Mouse (Mus musculus): ENCODE measurements around the gene Ttll6.

Ttll6 gene

DNA sequence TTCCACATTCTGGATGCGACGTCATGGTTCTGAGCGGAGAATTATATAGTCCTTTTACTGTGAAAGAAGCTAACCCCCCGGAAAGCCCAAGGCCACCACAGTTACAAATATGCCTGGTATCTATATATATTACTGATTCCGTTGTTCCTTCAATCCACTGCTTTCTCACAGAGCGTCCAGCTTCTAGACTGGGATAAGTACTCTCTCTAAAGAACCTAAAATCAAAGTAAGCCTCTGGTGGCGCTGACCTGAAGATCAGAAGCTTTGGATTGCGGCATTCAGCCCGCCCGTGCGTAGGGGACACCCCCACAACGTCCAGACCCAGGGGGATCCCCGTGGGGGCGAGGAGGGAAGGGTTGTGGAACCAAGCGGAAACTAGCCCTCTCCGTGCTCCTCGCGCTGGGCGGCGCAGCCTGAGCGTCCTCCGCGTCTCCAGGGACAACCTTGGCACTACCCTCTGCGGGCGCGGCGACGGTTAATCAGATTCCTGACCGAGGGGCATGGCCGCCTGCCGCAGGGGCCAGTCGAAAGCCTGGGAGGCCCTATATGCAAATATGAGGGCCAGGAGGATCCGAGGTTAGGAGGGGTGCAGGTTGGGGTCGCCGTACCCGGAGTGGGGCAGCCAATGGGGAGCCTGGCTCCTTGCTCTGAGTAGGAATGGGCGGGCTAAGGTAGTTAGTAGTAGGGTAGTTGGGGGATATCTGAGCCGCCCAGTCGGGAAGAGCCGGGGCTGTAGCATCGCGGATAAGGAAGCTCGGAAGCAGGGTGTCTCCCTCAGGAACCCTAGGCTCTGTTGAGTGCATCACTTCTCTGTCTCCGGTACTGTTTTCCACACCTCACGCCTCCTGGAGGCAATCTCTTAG lies 9.3 kb upstream of the Ttll6 start:
- no peaks in the 10 kb centered on the region; the same call in 1 of the 2 replicates for H3K27me3 ChIP-seq (ENCODE audit: control insufficient read depth, insufficient read depth, low read length, poor library complexity, severe bottlenecking)
- no peaks in the 10 kb centered on the region for H3K36me3 ChIP-seq (ENCODE audit: control insufficient read depth, insufficient read depth, low read length, poor library complexity, severe bottlenecking)
- peak; percentile 39 for DNase-seq (ENCODE audit: low read depth, low spot score)

DNA sequence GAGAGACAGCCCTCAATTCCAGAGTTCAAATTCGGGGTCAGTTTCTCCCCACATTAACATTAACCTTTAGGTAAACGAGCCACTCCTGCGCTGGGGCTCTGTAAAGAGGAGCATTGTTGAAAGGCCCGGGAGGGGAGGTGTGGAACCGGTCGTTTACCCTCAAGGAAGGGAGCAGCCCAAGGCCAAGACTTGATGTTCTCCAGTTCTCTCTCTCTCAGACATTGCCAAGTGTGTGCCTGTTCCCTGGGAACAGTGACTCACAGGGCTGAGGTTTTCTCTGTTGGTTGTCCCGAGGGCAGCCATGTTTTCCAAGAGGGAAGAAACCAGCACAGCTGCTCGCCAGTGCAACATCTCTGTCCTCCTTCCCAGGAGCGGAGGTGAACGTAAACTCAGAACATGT lies 3.0 kb upstream of the Ttll6 start:
- no peak for DNase-seq (ENCODE audit: low read depth, low spot score)
- H3K36me3 ChIP-seq (ENCODE audit: control insufficient read depth, insufficient read depth, low read length, poor library complexity, severe bottlenecking): no peaks in the 10 kb centered on the region
- H3K27me3 ChIP-seq (ENCODE audit: control insufficient read depth, insufficient read depth, low read length, poor library complexity, severe bottlenecking): no peaks in the 10 kb centered on the region

- no peak for DNase-seq (ENCODE audit: low read depth, low spot score)
- H3K36me3 ChIP-seq (ENCODE audit: control insufficient read depth, insufficient read depth, low read length, poor library complexity, severe bottlenecking): no peaks in the 10 kb centered on the region
- H3K27me3 ChIP-seq (ENCODE audit: control insufficient read depth, insufficient read depth, low read length, poor library complexity, severe bottlenecking): no peaks in the 10 kb centered on the region
These were observed 2.3 kb downstream of the Ttll6 start for GRCm38 (mm10) chr11:96135847-96136246.

DNA sequence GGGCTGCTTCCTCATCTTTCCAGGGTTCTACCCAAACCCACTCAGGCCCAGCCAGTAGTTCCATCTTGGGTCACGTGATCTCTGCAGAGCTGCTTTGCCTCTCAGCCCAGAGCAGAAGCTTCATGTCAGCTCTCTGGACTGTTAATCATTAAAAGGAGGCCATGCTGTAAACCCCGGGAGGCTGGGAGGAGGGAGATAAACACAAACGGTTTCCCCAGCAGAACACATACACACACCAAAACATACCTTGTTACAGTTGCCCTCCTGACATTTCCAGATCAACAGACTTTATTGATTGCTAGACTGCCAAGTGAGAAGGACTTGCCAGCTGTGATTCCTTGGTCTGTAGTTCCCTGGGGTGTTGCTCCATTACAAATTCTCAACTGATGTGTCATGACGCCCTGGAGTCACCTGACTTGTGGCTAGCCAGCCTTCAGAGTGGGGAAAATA lies 7.2 kb downstream of the Ttll6 start:
- no peak for DNase-seq (ENCODE audit: low read depth, low spot score)
- Histone ChIP-seq H3K36me3 (ENCODE audit: control insufficient read depth, insufficient read depth, low read length, poor library complexity, severe bottlenecking) (no peaks in the 10 kb centered on the region), H3K27me3 (ENCODE audit: control insufficient read depth, insufficient read depth, low read length, poor library complexity, severe bottlenecking) (0 out of 2 replicates have a peak, but pooled peaks cover 1% of the 10 kb centered on the region)

GRCm38 (mm10) chr11:96143766-96144165 lies 10.2 kb downstream of the Ttll6 start:
- Histone ChIP-seq H3K36me3 (ENCODE audit: control insufficient read depth, insufficient read depth, low read length, poor library complexity, severe bottlenecking) (no peaks in the 10 kb centered on the region), H3K27me3 (ENCODE audit: control insufficient read depth, insufficient read depth, low read length, poor library complexity, severe bottlenecking) (0 out of 2 replicates have a peak, but pooled peaks cover 2% of the 10 kb centered on the region)
- DNase-seq (ENCODE audit: low read depth, low spot score): no peak

DNA sequence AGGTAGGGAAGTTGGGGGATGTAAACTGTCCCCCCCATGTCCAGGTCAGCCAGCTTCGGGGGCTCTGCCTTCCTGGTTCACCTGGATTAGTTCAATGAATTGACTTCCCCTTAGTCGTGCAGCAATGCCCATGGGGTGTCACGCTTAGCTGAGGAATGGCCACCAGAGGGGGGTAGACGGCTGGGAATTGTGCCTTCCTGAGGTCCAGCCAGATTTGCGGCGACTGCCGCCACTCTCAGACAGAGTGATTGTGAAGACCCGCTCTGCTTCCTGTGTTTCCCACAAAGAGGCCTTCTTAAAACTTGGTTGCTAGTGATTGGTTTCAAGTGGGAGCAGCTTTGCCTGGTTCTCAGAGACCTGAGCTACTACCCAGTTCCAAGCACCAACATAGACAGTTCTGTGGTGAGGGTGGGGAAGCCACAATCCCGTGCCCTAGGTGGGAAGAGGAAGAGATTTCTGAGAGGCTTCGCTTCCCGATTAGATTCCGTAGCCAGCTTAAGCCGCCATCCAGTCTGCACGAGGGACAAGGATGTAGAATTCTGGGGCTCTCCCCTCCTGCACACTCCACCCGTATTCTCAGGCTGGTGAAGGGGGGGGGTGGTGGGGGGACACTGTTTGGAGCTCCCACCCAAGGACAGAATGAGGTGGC lies 12.2 kb downstream of the Ttll6 start:
- Histone ChIP-seq H3K36me3 (ENCODE audit: control insufficient read depth, insufficient read depth, low read length, poor library complexity, severe bottlenecking) (no peaks in the 10 kb centered on the region), H3K27me3 (ENCODE audit: control insufficient read depth, insufficient read depth, low read length, poor library complexity, severe bottlenecking) (peaks cover 2% of the 10 kb centered on the region; the same call in 1 of the 2 replicates)
- DNase-seq (ENCODE audit: low read depth, low spot score): peak; percentile 51

GRCm38 (mm10) chr11:96147471-96147870 lies 13.9 kb downstream of the Ttll6 start:
- DNase-seq (ENCODE audit: low read depth, low spot score): no peak
- H3K36me3 ChIP-seq (ENCODE audit: control insufficient read depth, insufficient read depth, low read length, poor library complexity, severe bottlenecking): no peaks in the 10 kb centered on the region

DNA sequence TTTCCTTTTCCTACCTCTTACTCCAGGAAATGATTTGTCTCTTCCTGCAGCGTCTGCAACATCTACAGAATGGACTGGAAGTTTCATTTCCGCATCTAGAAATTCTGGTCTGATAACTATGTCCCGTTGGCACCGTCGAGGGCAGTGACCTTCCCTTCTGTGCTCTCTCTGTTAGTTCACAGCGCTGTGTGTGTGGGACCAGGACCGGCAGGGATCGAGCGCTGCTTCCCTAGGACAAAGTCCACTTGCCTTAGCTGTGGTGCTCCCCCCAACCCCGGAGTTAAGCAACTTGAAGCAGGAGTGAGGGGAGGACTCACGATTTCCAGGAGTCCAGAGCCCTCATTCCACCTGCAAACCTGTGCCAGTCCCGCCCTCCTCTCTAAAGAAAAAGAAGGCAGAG lies 31.2 kb downstream of the Ttll6 start:
- Histone ChIP-seq H3K27me3 (ENCODE audit: control insufficient read depth, insufficient read depth, low read length, poor library complexity, severe bottlenecking) (no peaks in the 10 kb centered on the region), H3K36me3 (ENCODE audit: control insufficient read depth, insufficient read depth, low read length, poor library complexity, severe bottlenecking) (no peaks in the 10 kb centered on the region)
- DNase-seq (ENCODE audit: low read depth, low spot score): no peak

More at GRCm38 (mm10) chr11:96147471-96147870, 13.9 kb downstream of the Ttll6 start:
- H3K27me3 ChIP-seq (ENCODE audit: control insufficient read depth, insufficient read depth, low read length, poor library complexity, severe bottlenecking): peaks cover 4% of the 10 kb centered on the region; the same call in 1 of the 2 replicates

GRCm38 (mm10) chr11:96168125-96168524 lies 34.5 kb downstream of the Ttll6 start:
- Histone ChIP-seq H3K36me3 (ENCODE audit: control insufficient read depth, insufficient read depth, low read length, poor library complexity, severe bottlenecking) (no peaks in the 10 kb centered on the region), H3K27me3 (ENCODE audit: control insufficient read depth, insufficient read depth, low read length, poor library complexity, severe bottlenecking) (no peaks in the 10 kb centered on the region)
- DNase-seq (ENCODE audit: low read depth, low spot score): no peak

DNA sequence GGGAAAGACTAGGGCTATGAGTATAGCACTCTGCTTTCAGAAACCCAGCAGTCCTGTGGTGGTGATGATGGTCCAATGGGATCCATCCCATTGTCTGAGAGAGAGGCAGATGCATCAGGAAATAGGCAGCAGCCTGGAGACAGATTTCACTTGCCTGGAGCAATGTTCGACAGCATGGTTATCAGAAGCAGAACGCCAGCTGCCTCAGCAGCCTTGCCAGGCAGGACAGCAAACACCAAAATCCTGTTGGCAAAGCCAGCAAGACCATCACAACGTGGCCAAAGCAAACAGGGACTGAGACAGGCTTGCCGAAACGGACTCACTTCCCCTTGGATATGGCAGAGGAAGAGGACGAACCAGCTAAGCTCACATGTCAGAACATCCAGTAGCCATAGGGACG lies 35.4 kb downstream of the Ttll6 start:
- Histone ChIP-seq H3K27me3 (ENCODE audit: control insufficient read depth, insufficient read depth, low read length, poor library complexity, severe bottlenecking) (no peaks in the 10 kb centered on the region), H3K36me3 (ENCODE audit: control insufficient read depth, insufficient read depth, low read length, poor library complexity, severe bottlenecking) (no peaks in the 10 kb centered on the region)
- no peak for DNase-seq (ENCODE audit: low read depth, low spot score)

DNA sequence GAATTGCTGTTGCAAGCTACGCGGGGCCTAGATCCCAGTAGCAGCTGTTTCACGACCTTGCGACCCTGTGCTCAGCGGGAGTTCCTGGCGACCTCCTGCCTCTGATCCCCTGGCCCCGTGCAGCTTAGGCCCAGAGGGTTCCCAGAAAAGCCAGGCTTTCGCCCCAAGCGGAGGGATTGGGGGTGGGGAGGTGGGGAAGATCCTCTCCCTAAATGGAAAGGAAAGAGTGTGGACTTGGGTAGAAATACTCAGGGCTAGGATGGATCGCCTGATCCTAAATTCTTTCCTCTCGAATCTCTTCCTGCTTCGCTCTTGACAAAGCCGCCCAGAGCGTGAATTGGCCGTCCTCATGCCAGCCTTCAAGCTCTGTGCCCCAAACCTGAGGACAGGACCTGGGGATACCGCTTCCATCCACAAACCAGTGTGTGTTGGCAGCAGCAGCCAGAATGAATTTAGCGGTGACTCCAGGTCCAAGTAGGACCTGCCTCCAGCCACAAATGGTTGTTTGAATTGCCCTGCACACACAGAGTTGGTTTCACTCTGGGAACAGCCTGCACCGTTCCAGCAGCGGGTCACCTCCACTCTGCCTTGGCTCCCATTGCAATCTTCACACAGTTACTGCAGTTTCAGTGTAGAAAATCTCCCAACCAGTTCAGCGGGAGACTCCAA lies 37.3 kb downstream of the Ttll6 start:
- Histone ChIP-seq H3K27me3 (ENCODE audit: control insufficient read depth, insufficient read depth, low read length, poor library complexity, severe bottlenecking) (no peaks in the 10 kb centered on the region), H3K36me3 (ENCODE audit: control insufficient read depth, insufficient read depth, low read length, poor library complexity, severe bottlenecking) (no peaks in the 10 kb centered on the region)
- DNase-seq (ENCODE audit: low read depth, low spot score): no peak

DNA sequence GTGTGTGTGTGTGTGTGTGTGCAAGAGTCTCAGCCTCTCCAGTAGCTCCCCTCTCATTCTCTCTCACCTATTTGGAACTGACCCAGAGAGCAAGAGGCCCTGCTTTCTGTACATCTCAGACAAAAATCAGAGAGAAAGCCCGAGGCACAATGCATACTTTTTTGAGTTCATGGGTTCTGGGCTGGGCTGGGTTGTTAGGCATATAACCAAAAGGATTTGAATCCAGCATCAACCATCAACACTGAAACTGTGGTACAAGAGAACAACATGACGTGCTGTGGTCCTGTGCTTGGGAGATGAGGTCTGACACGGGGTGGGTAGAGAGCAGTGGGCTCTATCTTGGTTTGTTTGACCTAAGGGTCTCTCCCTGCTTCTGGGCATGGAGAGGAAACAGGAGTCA lies 38.0 kb downstream of the Ttll6 start:
- no peak for DNase-seq (ENCODE audit: low read depth, low spot score)
- H3K27me3 ChIP-seq (ENCODE audit: control insufficient read depth, insufficient read depth, low read length, poor library complexity, severe bottlenecking): no peaks in the 10 kb centered on the region
- no peaks in the 10 kb centered on the region for H3K36me3 ChIP-seq (ENCODE audit: control insufficient read depth, insufficient read depth, low read length, poor library complexity, severe bottlenecking)

GRCm38 (mm10) chr11:96172511-96173287 lies 39.1 kb downstream of the Ttll6 start:
- Histone ChIP-seq H3K27me3 (ENCODE audit: control insufficient read depth, insufficient read depth, low read length, poor library complexity, severe bottlenecking) (no peaks in the 10 kb centered on the region), H3K36me3 (ENCODE audit: control insufficient read depth, insufficient read depth, low read length, poor library complexity, severe bottlenecking) (no peaks in the 10 kb centered on the region)
- DNase-seq (ENCODE audit: low read depth, low spot score): no peak

DNA sequence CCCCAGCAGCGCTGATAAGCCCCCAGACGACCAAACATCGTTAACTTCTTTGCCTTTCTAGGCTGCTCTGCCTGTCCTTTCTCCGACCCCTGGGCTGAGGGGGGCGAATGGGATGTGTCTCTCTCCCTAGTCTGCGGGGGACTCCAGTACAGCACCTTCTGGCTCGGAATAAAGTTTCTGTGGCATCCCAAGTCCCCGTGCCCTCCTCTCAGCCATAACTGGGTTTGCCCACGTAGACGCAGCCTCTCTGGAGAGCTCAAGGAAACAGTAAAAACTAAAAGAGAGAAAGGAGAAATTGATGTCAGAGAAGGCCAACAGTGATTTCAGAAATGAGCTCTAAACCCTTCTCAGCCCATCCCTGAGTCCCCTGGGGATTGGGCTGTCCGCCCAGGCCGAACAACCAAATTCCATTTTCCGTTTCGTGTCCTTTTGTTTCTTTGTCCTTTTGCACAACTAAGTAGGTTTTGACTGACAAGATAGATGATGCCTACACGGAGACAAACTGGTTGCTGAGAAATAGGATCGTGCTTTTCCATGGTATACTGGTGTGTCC lies 39.8 kb downstream of the Ttll6 start:
- DNase-seq (ENCODE audit: low read depth, low spot score): no peak
- H3K36me3 ChIP-seq (ENCODE audit: control insufficient read depth, insufficient read depth, low read length, poor library complexity, severe bottlenecking): no peaks in the 10 kb centered on the region
- no peaks in the 10 kb centered on the region for H3K27me3 ChIP-seq (ENCODE audit: control insufficient read depth, insufficient read depth, low read length, poor library complexity, severe bottlenecking)
